Mouse (Mus musculus) megakaryocyte, embryonic 14.5 days (primary cell): ENCODE results near the gene Wdfy1.

ENCODE experiments used
- FLI1 ChIP-seq: IDR thresholded peaks from 2 replicates; pipeline ENCODE4 v1.6.1; 2012; ENCODE audit warnings: low read length, inconsistent platforms, mixed read lengths
- GATA1 ChIP-seq: IDR thresholded peaks from 3 replicates; pipeline ENCODE4 v1.6.1; 2012; ENCODE audit warnings: mixed read lengths, low read length, inconsistent platforms, borderline replicate concordance

DNA sequence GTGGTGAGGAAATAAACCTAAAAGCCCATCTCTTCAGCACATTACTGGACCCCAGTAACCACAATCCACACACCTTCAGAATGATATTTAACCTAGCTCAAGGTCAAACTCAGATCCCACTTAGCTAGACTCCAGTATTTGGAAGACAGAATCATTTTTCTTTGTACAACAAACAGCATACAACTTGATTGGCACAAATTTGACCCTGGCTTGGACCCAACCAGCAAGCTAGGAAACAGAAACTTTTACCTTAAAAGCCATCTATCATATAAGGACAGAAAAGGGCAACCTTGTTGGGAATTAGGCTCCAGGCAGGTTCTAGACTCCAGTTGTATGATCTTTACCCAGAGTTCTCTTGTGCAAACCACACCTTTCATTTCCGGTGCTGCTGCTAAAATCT is 32.6 kb downstream of the Wdfy1 start:
- TF ChIP-seq GATA1 (no peak), FLI1 (no peak)
